Mouse (Mus musculus): ENCODE results near the gene 9330161L09Rik.

DNA sequence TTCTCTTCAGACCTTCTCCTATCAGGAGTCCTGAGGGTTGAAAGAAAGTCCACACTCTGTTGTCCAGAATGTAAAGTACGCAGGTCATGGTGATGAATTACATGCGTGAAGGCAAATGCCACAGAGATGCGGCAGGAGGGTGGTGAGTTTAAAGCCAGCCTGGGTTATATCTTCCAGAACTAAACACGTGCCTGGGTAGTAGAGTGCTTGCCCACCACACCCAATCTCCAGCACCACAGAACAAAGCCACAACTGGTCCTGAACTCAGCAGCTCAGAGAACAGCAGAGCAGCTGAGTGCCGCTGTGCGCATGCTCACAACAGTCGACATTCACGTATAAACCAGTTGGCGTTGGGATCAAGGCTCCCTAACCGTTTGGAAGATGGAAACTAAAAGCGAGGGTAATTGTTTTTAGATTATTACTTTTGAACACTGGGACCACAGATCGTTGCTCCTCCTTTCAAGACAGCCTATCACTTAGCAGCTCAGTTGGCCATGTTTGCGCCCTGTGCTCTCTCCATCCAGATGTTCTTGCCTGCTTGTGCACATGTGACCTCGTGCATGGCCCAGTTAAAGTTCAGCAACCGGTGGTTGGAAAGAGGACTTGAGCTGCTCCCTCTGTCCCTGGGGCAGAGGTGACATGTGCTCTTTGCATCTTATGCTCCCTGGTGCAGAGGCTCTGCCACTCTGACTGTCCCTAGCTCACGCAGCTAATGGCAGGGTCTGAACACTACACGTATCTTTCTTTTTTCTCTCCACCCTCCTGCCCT lies 45.9 kb downstream of the 9330161L09Rik start:
- TF ChIP-seq CTCF (IDR thresholded peaks at IDR 0.05; ENCODE audit: low read depth, low read length) (no peak), GATA1 (IDR thresholded peaks at IDR 0.05; ENCODE audit: borderline replicate concordance, low read length) (no peak)
